Mouse (Mus musculus) common myeloid progenitor, adult 5-6 weeks (primary cell): ENCODE data around the gene Eif2a. TPM values are rescaled to one million over a fixed set of nuclear protein-coding genes. Genes with fewer than 3 reads are reported as not detected.

ENCODE experiments used
- ATAC-seq: replicated peaks from 2 replicates; pipeline ENCODE4 v1.8.0; 2016; ENCODE audit warnings: low read depth, mild to moderate bottlenecking, moderate TSS enrichment, inconsistent platforms; ENCODE audit not compliant: poor library complexity, severe bottlenecking
- total RNA-seq: library from RNA; stranded (forward); fragments of 200-1000, 187-1606 nt; gene quantifications from 2 replicates; pipeline ENCODE4 v1.2.3, GENCODE M21; 2017

The Eif2a gene
- total RNA-seq, result 139 and 146 TPM in 2 replicates

- ATAC-seq, result peak; percentile 96
Measured at GRCm38 (mm10) chr3:58525652-58526407, at the start of gene Eif2a, which contains the start of gene Serp1. Eif2a (plus strand) TSS chr3:58525821. Serp1 (minus strand) TSS chr3:58525892.

GRCm38 (mm10) chr3:58478755-58479455 lies 46.7 kb upstream of the Eif2a start:
- ATAC-seq, result no peak

- 0 out of 2 replicates have a peak, but pooled peaks have one; percentile 62 for ATAC-seq
Measured at GRCm38 (mm10) chr3:58485883-58486282, 39.7 kb upstream of the Eif2a start.

DNA sequence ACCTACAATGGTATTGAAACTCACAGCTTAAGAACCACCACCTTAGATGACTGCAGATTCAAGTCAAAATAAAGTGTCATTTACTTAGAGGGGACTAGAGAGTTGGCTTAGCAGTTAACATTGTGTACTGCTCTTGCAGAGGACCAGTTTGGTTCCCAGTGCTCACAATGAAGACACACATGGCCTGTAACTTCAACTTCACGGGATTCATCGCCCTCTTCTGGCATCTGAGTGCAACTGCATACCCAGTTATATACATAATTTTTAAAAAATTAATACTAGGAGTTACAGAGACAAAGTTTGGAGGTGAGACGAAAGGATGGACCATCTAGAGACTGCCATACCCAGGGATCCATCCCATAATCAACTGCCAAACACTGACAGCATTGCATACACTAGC lies 38.5 kb upstream of the Eif2a start:
- ATAC-seq, result no peak

- 0 out of 2 replicates have a peak, but pooled peaks have one; percentile 50 for ATAC-seq
Measured at GRCm38 (mm10) chr3:58487999-58488775, 37.4 kb upstream of the Eif2a start.

DNA sequence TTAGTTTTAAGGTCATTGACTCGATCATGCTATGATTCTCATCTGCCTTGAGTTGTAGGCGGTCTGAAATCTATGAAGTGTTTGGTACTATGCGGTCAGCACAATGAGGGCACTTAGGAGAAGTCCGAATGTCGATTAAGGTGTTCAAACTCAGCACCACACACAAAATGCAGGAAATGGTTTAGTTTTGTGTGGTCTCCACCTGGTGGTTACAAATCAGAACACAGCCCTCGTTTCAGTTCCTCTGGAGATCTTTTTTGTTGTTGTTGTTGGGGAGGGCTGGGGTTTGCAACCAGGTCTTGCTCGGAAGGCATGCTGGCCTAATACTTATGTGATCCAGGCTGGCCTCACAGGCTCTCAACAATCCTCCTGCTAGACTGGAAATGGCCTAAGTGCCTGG lies 34.8 kb upstream of the Eif2a start:
- peak; percentile 78 for ATAC-seq

DNA sequence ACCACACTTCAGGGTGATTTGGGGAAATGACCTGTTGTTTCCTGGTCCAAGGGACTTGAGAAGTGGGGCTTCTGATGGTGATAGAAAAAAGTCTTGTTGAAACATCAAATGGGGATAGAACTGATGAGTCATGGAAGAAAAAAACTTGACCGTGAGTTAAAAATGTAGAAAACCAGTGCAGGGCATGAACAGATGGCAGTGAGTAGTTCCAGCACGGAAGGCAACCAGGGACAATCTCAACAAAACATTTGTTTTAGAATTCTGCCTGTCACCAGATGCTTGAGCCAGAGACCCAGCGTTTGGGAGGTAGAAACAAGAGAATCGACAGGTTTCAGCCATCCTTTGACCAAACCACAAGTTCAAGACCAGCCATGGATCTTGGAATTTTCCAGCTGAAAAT lies 32.0 kb upstream of the Eif2a start:
- ATAC-seq, result no peak

DNA sequence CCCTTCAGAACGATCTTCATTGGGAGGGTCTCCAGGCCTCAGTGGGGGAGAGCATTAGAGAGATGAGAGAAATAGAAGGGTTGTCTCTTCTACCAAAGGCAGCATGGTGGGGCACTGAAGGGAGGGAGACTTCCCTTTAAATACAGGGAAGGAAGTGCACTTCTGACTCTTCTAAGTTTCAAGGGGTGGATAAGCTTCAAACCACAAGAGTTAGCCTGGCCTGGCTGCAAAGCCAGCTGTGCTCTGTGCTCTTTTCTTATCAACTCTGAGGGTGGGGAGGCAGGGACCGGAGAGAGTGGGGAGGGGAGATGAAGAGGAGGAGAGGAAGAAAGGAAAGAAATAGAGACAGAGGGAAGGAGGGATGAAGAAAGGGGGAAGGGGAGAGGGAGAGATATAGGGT lies 23.7 kb upstream of the Eif2a start:
- ATAC-seq, result peak; percentile 98

DNA sequence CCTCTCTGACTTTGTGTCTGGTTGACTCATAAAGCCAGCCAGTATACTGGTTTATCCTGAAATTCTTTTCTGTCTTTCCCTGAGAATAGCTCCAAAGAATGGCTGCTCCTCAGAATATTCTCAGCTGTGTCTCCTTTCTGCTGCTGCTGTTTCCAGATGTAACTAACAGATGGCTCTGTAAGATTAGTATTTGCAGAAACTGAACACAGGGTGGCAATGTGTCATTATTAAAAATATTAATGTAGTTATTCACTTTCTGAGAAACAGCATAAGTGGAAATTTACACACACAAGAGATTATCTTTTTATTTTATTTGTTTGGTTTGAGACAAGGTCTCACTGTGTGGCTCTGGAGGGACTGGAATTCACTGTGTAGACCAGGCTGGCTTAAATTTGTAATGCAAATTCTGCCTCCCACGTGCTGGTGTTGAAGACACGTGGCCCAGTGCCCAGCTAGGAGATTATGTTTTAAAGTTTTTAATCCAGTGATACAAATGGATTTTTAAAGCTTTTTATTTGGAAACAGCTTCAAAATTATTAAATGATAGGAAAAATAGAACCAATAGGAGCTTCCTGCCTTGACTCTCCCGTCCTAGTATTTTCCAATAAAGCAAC lies 21.8 kb upstream of the Eif2a start:
- no peak for ATAC-seq

- no peak for ATAC-seq
Measured at GRCm38 (mm10) chr3:58504676-58505075, 20.9 kb upstream of the Eif2a start.

DNA sequence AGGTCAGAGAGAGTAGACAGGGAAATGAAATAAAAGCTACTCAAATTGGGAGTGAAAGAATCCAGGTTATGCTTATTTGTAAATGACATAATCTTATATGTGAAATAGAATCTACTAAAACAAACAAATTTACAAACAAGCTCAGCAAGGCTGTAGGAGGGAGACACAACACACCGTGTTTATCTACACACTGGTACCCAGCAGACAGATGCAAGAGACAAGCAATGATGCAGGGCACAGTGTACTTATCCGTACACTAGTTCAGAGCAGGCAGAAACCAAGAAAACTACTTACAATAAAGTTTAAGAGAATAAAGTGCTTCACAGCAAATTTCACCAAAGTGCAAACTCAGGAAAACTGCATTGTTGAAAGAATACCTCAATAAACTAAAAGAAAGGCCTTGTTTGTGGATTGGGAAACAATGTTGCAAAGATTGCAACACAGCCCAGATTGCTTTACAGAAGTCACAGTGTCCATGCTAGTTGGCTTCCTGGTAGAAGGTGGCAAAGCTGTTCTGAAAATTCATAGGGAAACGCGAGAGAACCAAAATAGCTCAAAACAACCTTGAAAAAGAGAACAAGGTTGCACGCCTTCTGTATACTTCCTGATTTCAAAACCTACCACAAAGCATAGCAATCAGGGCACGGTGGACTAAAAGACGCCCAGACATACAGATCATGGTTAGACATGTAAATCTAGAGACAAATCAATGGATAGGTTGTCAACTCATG lies 17.4 kb upstream of the Eif2a start:
- peak; percentile 88 for ATAC-seq

DNA sequence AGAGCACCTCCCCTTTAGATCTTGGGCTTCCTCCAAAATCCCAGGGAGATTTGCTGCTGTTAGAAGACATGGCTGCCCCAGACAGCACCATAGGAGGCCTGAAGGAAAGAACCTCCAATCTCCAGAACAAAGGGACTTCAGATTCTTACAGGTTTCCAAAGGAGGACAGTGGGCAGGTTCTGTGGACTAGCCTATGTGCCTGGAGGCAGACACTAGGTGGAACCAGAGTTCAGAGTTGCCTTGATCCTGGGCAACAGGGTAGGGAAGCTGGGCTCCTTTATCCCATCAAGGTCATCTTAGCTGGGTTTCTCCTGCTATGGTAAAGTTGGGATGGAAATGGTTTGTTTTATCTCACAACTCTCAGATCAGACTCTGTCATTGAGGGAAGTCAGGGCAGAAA lies 14.0 kb upstream of the Eif2a start:
- ATAC-seq, result no peak; the same call in 1 of the 2 replicates

DNA sequence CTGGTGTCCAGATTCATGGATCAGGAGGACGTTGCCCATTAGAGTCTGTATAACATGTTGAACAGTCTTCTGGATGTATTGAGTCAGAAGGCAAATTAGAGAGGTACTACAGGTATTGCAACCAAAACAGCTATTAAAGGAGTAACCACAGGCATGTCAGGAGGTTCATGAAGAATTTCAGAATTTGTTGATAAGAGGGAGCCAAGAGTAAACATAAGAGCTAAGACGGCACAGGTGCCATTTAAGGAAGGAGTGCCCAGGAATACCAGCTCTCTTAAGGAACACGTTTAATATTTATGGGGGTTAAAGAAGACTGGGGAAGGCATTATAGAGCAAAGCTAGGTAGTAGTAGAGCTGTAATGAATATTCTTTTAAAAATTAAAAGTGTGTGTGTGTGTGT lies 12.9 kb upstream of the Eif2a start:
- ATAC-seq, result no peak

- ATAC-seq, result no peak
Measured at GRCm38 (mm10) chr3:58513483-58513882, 12.1 kb upstream of the Eif2a start.

DNA sequence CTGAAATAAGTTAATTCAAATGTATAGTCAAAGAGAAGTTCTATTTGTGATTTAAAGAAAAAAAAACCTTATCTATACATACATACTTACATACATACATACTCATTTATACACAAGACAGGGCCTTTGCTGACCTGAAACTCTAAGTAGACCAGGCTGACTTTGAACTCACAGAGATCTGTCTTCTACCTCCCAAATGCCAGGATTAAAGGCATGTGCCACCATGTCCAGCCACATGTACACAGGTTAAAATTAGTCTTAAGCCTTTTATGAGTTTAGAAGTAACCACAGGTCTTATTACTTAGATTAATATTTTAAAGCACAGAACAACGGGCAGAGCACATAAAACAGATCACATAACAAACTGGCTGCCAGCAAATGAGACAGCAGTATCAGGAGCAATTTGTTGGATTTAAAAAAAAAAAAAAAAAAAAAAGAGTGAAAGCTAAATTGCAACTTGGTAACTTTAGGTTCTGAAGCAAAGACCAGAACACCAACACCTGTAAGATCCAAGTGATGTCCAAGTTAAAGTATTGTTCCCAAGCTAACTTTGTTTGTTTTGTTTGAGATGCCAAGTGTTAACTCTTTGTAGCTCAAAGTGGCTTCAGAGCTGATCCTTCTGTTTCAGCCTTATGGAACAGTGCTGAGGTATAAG lies 9.5 kb upstream of the Eif2a start:
- no peak for ATAC-seq

DNA sequence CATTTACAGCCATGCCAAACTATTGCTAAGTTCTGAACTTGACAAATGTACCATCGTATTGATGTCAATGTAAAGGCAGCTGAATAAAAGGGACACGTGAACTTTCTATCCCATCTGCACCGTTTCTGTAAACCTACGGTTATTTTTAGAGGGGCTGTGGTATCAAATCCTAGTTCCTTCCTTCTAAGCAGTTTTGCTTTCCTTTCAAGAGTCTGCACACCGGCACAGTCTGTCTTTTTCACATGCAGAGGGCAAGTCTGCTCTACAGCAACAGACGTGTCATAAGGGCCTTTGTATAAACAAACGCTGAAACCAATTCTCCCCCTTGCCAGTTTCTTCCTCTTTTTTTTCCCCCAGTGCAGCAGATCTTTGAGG lies 9.0 kb upstream of the Eif2a start:
- peak; percentile 77 for ATAC-seq

GRCm38 (mm10) chr3:58517258-58517657 lies 8.4 kb upstream of the Eif2a start:
- peak; percentile 48 for ATAC-seq

- ATAC-seq, result no peak
Measured at GRCm38 (mm10) chr3:58517800-58518199, 7.8 kb upstream of the Eif2a start.

DNA sequence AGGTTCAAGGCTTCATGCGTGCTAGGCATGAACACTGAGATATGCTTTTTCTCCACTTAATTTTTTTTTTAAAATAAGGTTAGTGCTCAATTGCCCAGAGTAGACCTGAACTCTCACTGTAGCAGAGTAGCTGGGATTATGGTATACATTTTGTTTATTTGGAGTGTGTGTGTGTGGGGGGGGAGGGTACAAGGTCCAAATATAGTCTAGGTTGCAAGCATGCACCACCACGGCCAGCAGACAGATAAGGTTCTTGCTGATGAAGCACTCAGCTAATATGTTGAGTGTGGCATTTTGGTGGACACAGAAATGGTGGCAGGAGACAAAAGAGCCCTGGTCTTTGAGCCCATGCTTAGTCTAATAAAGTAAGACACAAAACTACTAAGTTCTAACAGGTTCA lies 6.7 kb upstream of the Eif2a start:
- ATAC-seq, result no peak
